Mouse (Mus musculus) 3134 (cell line): ENCODE results near the gene Slc9a3r2.

Source experiments
- DNase-seq: peaks from one replicate; pipeline ENCODE4 v3.0.0-alpha.2; 2011; ENCODE audit warnings: low spot score; ENCODE audit not compliant: insufficient read length; ENCODE audit errors: extremely low read depth

The Slc9a3r2 gene

GRCm38 (mm10) chr17:24650070-24650616 lies at the start of gene Slc9a3r2:
Gene Slc9a3r2 (minus strand): TSS chr17:24650327.
- no peak for DNase-seq

GRCm38 (mm10) chr17:24699473-24699872 lies 49.3 kb upstream of the Slc9a3r2 start:
- no peak for DNase-seq

GRCm38 (mm10) chr17:24698715-24699114 lies 48.6 kb upstream of the Slc9a3r2 start:
- no peak for DNase-seq

GRCm38 (mm10) chr17:24697985-24698384 lies 47.9 kb upstream of the Slc9a3r2 start:
- DNase-seq, result no peak

- peak; percentile 88 for DNase-seq
Observed at GRCm38 (mm10) chr17:24696011-24696697, 46.0 kb upstream of the Slc9a3r2 start, which contains the start of the genes Gfer and Noxo1. Gene Gfer (minus strand): TSS chr17:24696156. Gene Noxo1 (plus strand): TSS chr17:24696234.

- peak; percentile 32 for DNase-seq
Observed at GRCm38 (mm10) chr17:24695326-24696010, 45.3 kb upstream of the Slc9a3r2 start.

GRCm38 (mm10) chr17:24692385-24692784 lies 42.3 kb upstream of the Slc9a3r2 start:
- no peak for DNase-seq

GRCm38 (mm10) chr17:24689251-24690081 lies 39.3 kb upstream of the Slc9a3r2 start, which contains the start of gene Syngr3:
Gene Syngr3 (minus strand): TSS chr17:24689955.
- DNase-seq, result no peak

GRCm38 (mm10) chr17:24687599-24687998 lies 37.5 kb upstream of the Slc9a3r2 start:
- DNase-seq, result no peak

- DNase-seq, result no peak
Observed at GRCm38 (mm10) chr17:24687146-24687595, 37.0 kb upstream of the Slc9a3r2 start.

- DNase-seq, result no peak
Observed at GRCm38 (mm10) chr17:24686514-24686913, 36.4 kb upstream of the Slc9a3r2 start.

GRCm38 (mm10) chr17:24677500-24678080 lies 27.5 kb upstream of the Slc9a3r2 start:
- no peak for DNase-seq

GRCm38 (mm10) chr17:24676877-24677276 lies 26.8 kb upstream of the Slc9a3r2 start:
- DNase-seq, result no peak

- no peak for DNase-seq
Observed at GRCm38 (mm10) chr17:24676187-24676586, 26.1 kb upstream of the Slc9a3r2 start.

GRCm38 (mm10) chr17:24674277-24674676 lies 24.1 kb upstream of the Slc9a3r2 start:
- no peak for DNase-seq

GRCm38 (mm10) chr17:24672141-24672540 lies 22.0 kb upstream of the Slc9a3r2 start:
- peak; percentile 77 for DNase-seq

GRCm38 (mm10) chr17:24671346-24671745 lies 21.2 kb upstream of the Slc9a3r2 start:
- DNase-seq, result no peak

- DNase-seq, result no peak
Observed at GRCm38 (mm10) chr17:24670246-24670844, 20.2 kb upstream of the Slc9a3r2 start.

GRCm38 (mm10) chr17:24669545-24670245 lies 19.6 kb upstream of the Slc9a3r2 start, which contains the start of gene Zfp598:
Gene Zfp598 (plus strand): TSS chr17:24669687.
- peak; percentile 91 for DNase-seq
